Mouse (Mus musculus): ENCODE measurements around the gene Cenpb.
"Not testable (repeated sequence)": the region's sequence is repeated elsewhere in the genome, so short reads cannot be mapped to it uniquely, and the experiment has no call there.

Gene Cenpb

GRCm38 (mm10) chr2:131179990-131180587, at the start of gene Cenpb:
Gene Cenpb, minus strand, starts transcription at chr2:131180067.
- peak; percentile 88 to 89 for DNase-seq (ENCODE audit: low spot score in 2 of 2)

GRCm38 (mm10) chr2:131227243-131227642, 47.4 kb upstream of the Cenpb start:
- no peak for DNase-seq (ENCODE audit: low spot score in 2 of 2)

GRCm38 (mm10) chr2:131226669-131227068, 46.8 kb upstream of the Cenpb start:
- DNase-seq (ENCODE audit: low spot score in 2 of 2) = not testable (repeated sequence)

- no peak for DNase-seq (ENCODE audit: low spot score in 2 of 2)
Measured at GRCm38 (mm10) chr2:131225178-131225577, 45.3 kb upstream of the Cenpb start.

GRCm38 (mm10) chr2:131223569-131223968, 43.7 kb upstream of the Cenpb start:
- DNase-seq (ENCODE audit: low spot score in 2 of 2) = no peak

GRCm38 (mm10) chr2:131222562-131222961, 42.7 kb upstream of the Cenpb start:
- peak in 1 of 2 experiments; percentile 38 for DNase-seq (ENCODE audit: low spot score in 2 of 2)

- DNase-seq (ENCODE audit: low spot score in 2 of 2) = no peak
Measured at GRCm38 (mm10) chr2:131221853-131222515, 42.1 kb upstream of the Cenpb start.

GRCm38 (mm10) chr2:131220030-131220429, 40.2 kb upstream of the Cenpb start:
- no peak for DNase-seq (ENCODE audit: low spot score in 2 of 2)

GRCm38 (mm10) chr2:131215941-131216858, 36.3 kb upstream of the Cenpb start:
- no peak for DNase-seq (ENCODE audit: low spot score in 2 of 2)

- DNase-seq (ENCODE audit: low spot score in 2 of 2) = no peak
Measured at GRCm38 (mm10) chr2:131213773-131214172, 33.9 kb upstream of the Cenpb start.

GRCm38 (mm10) chr2:131211026-131211615, 31.3 kb upstream of the Cenpb start:
- DNase-seq (ENCODE audit: low spot score in 2 of 2) = peak; percentile 32 to 57

- peak; percentile 96 to 97 for DNase-seq (ENCODE audit: low spot score in 2 of 2)
Measured at GRCm38 (mm10) chr2:131209969-131210792, 30.3 kb upstream of the Cenpb start.

GRCm38 (mm10) chr2:131209125-131209795, 29.4 kb upstream of the Cenpb start:
- no peak for DNase-seq (ENCODE audit: low spot score in 2 of 2)

GRCm38 (mm10) chr2:131208356-131208755, 28.5 kb upstream of the Cenpb start:
- DNase-seq (ENCODE audit: low spot score in 2 of 2) = no peak

GRCm38 (mm10) chr2:131206778-131207177, 26.9 kb upstream of the Cenpb start, which contains the start of gene Ap5s1:
Gene Ap5s1, plus strand, starts transcription at chr2:131207078.
- no peak for DNase-seq (ENCODE audit: low spot score in 2 of 2)

- no peak for DNase-seq (ENCODE audit: low spot score in 2 of 2)
Measured at GRCm38 (mm10) chr2:131205521-131206182, 25.8 kb upstream of the Cenpb start.

- DNase-seq (ENCODE audit: low spot score in 2 of 2) = peak; percentile 84 to 88
Measured at GRCm38 (mm10) chr2:131204410-131204981, 24.6 kb upstream of the Cenpb start.

GRCm38 (mm10) chr2:131203816-131204409, 24.0 kb upstream of the Cenpb start:
- no peak for DNase-seq (ENCODE audit: low spot score in 2 of 2)

GRCm38 (mm10) chr2:131201262-131201661, 21.4 kb upstream of the Cenpb start:
- DNase-seq (ENCODE audit: low spot score in 2 of 2) = no peak

Data from right cerebral cortex, postnatal 10 days (tissue).